Mouse (Mus musculus): Measurements from ENCODE around the gene Cd160. TPM values are rescaled to one million over a fixed set of nuclear protein-coding genes. Genes with fewer than 3 reads are reported as not detected.

The Cd160 gene
- total RNA-seq, 2 experiments from 2014 or later = not detected

DNA sequence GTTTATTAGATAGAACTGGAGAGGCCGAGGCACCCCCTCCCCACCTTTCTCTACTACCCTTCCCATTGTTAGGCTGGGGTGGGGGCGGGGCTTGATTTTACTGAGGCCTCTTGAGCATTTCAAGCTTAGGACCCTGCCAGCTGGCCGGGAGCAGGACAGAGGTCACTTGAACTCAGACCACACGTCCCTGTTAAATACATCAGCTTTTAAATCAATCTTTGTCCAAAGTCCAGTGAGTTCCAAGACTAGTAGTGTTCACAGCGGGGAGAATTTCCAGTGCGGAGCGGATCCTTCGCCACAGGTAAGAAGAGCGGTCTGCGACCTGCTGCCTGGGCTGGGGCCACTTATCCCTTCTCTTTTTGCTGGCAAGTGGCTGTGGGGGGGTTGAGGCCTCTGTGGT, 705 bp upstream of the Cd160 start:
- no peak for DNase-seq (ENCODE audit: low spot score in 2 of 2)

DNA sequence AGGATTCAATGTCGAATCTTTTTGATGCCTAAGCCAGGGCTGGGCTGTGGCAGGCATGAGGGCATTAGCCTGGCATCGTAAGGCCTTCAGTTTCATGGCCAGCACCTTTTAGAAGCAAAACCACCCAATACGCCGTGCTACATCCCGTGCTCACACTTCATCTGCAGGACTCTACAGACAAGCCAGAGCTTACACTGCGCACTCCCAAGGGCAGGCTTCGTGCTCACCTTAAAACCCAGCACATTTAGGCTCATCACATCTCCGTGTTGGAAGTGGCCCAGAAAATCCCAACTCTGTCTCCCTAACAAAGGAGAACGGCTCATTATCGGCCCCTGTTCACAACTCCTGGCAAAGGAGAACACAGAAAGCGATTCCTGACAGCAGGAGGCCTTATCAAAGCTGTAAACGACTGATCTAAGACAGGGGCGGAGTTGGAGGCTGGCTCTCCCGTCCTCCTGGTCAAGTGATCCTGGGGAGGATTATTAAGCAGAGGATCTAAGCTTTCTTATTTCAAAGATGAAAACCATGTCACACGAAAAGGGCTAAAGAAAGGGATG, 765 bp downstream of the Cd160 start:
- DNase-seq (ENCODE audit: low spot score in 2 of 2) = no peak

DNA sequence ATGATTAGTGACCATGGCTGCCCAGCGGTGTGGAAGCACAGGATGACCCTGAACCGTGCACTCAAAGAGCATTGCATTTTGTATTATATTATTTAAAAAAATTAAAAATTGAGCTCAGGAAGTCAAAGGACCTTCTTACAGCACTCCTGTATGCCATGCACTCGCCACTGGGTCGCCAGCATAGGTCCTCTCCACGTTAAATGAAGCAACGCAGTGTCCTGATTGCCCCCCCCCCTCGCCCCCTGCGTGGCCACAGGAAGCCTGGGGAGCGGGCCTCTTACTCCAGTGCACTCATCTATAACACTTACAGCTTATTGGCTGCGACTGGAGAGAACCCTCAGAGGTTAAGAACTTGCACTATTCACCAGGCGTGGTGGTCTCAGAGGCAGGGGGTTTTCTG, 3.9 kb downstream of the Cd160 start:
- DNase-seq (ENCODE audit: low spot score in 2 of 2) = no peak

DNA sequence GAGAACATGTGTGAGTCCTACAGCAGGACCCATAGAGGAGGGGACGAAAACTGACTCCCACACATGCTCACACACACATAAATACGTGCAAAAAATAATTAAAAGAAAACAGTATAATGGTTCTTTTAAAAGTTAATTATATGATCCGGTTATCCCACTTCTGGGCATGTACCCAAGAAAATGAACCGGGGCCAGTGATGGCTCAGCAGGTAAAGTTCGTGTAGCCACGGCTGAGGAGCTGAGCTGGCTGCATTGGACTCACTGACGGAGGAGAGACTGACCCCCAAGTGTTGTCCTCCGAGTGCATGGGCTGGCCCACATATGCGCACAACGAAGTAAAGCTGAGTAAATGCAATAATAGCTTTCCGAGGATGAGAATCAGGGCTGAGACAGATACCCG, 4.5 kb downstream of the Cd160 start:
- no peak for DNase-seq (ENCODE audit: low spot score in 2 of 2)

DNA sequence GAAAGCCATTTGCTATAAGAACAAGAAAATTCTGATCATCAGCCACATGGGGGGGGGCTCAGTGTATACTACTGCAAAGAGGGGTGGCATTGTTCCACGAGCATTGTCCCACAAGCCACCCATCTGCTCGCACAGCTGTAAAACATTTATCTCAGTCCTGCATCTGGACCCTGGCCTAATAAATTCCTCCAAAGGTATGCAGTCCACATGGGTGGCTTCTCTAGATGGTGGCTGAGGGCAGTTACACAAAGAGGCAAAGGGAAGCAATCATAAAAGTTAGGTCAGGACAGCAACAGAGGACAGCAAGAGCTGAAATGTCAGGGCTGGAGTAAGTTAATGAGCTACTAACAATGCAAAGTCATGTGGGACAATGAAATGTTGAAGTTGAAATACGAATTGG, 5.5 kb downstream of the Cd160 start:
- no peak for DNase-seq (ENCODE audit: low spot score in 2 of 2)

DNA sequence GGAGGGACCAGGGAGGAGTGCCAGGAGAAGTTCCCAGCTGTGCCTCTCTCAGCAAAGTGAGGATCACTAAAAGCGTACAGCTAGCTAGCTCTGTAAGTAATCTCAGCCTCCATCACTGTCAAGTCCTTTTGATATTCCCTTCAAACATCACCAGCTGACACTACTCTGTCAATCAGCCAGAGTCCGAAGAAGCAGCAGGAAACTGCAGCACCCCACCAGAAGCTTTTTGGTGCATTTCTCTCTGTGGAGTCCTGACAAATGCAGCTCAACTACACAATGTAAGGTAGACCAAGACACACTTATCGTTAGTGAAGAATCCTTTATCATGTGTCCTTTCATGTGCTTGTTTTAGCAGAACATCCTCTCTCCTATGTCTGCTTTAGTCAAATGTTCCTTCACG, 7.6 kb downstream of the Cd160 start:
- DNase-seq (ENCODE audit: low spot score in 2 of 2) = no peak

DNA sequence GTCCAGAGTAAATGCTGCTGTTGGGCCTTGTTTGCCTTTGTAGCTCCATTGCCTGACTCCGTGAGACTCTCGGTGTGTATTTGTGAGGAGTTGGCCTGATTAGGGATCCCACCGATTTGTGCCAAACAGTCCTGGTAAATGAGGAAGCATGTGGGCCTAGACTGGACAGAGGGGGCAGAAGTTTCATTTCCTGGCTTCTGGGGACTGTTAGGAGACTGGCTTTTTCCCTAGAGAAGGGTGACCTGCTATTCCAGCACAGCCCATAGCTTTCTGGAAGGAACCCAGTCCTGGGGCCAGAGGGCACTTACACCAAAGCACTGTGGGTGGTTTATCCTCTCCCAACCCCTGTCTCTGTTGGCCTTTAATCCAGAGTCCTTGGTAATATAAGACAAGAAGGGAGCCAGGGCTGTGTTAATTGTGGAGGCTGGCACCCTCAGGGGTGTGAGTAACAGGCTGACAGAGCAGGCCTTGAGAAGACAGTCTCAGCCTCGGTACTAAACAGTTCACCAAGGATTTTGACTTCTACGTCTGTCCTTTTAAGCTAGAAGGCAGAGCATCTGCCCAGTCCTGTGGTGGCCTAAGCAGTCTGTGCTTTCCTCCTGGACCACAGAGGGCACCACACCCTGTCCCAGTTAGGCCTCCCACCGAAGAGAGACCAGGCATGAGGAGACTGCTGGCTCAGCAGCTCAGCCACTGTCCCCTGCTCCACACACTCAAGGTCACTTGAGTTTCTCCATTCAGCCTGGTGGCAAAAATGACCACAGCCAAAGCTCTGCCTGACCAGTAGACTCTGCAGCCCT, 8.8 kb downstream of the Cd160 start:
- no peak for DNase-seq (ENCODE audit: low spot score in 2 of 2)

DNA sequence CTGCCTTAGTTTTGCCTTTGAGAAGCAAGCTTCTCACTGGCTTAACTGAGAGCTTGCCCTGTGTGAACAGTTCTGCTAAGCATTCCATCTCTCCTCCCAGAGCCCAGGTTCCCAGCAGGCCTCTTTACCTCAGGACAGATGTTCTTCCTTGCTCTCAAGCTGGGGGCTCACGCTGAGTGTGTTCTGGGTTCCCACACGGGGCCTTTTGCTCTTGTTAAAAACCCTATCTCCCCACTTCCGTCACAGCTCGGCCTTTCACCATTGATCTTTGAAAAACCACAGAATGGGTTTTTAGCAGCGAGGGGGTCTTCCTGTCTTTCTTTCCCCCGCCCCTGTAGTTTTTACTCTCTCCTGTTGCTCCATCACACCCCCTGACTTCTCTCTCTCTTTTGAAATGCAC, 14.8 kb downstream of the Cd160 start:
- no peak for DNase-seq (ENCODE audit: low spot score in 2 of 2)

DNA sequence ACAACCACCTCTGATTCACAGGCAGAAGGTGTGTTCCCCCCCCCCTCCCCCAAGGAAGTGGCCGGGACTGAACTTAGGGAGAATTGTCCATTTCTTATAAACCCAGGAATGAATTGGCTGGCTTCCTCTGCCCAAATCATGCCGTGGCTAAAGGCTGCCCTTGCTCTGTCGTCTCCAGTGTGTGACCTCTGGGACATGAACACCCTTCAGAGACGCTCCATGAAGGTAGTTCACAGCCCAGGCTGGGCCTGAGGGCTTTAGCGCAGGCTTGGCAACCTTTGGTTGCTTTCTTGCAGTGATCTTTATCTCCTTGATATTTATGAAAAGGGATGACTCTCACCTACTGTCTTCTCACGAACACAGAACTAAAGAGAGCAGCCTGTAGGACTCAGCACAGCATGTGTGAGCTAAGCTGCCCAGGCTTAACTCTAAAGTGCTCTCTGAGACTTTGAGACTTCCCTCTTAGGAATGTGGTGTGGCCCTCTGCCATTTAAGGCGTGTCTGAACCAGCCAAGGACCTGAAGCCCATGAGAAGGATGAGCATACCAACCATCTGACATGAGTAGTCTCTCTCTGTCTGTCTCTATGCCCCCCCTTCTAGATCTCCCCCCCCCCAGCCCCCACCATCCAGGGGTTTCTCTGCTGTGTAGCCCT, 15.4 kb downstream of the Cd160 start:
- DNase-seq (ENCODE audit: low spot score in 2 of 2) = no peak

DNA sequence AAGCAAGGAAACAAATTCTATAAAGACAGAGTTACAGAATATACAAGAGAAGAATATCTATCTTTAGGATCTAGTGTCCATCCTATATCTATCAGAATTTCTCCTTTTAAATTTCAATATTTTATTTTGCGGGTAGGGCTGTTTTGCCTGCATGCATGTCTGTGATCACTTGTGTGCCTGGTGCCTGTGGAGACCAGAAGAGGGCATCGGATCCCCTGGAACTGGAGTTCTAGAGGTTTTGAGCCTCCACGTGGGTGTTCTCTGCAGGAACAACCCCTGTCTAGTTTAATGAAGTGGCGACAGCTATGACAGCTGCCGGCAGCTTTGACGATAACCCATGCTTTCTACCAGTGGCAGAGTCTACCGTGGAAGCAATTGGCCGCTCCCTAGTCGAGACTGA, 16.0 kb downstream of the Cd160 start:
- DNase-seq (ENCODE audit: low spot score in 2 of 2) = peak; percentile 21 to 24

DNA sequence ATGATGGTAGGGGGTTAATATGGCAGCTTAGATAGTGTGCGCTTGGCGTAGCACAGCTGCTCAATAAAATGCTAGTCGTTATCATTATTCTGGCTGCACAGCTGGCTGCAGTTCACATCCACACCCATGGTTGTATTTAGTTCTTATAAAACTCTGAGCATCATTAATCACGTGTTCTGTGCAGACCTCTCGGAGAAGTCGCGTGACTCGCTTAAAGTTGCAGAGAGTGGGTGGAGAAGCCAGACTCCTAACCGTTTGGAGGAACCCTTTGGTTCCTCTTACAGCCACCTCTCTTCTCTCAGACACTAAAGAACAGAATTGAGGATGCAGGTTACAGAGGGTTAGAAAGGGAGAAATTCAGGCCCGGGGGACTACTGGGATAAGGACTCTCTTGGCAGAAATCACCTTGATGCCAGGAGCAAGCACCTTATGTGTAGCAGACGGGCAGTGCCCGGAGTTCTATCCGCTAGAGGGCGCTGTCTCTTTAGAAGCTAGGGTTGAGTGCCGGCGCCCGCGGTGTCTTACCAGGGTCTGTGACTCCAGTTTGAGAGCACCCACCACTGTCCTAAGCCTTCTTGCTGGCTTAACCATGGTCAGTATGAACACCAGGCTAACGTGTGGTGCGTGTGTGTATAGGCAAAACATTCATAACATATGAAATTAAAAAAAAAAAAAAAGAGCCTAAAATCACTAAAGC, 16.6 kb downstream of the Cd160 start:
- peak; percentile 75 to 92 for DNase-seq (ENCODE audit: low spot score in 2 of 2)

DNA sequence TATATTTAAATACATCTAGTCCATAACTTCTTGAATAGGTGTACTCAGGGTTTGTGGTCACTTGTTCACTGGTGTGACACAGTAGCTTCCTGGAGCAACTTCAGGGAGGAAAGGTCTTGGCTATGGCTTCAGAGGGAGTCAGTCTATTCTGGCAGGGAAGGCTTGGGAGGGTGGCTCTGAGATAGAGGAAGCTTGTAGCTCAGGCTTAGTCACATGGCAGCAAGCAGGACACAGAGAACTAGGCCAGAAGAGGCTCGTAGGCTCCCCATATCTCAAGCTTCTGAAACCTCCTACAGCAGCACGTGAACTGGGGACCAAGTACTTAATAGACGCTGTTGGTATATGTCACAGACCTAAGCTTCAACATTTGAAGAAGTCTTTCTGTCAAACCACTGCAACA, 17.9 kb downstream of the Cd160 start:
- no peak for DNase-seq (ENCODE audit: low spot score in 2 of 2)

DNA sequence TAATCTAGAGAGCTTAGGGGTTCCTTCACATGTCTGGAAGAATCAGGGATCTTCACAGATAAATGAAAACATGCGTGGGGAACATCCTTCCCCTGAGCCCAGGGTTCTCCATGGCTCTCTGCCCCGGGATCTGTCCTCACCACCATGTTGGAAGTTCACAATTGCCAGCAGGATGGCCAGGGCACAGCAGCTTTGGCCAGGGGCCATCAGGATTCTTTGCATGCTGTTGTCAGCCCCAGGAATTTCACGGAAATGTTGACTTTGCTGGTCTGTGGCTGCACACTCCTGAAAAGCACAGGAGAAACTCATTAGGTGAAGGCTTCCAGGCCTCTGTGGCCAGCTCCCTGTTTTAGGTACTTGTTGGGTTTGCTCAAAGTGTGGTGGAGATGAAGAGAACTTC, 20.5 kb downstream of the Cd160 start:
- no peak for DNase-seq (ENCODE audit: low spot score in 2 of 2)

DNA sequence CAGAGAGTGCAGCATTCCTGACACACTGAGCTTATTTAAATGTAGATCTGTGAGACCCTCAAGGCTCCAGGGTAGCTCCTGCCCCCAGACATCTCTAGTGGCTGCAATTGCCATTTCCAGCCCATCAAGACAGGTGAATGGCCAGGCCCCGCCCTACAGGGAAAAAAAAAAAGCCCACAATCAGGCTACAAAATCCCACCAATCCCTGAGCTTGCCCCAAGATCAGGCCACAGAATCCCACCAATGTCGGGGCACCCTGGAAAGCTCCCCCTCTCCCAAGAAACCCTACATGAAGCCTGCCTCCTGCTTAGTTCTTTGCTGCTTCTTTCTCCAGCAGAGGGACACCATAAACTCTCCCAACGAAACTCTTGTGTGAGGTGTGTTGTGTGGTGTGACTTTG, 21.0 kb downstream of the Cd160 start:
- DNase-seq (ENCODE audit: low spot score in 2 of 2) = no peak

DNA sequence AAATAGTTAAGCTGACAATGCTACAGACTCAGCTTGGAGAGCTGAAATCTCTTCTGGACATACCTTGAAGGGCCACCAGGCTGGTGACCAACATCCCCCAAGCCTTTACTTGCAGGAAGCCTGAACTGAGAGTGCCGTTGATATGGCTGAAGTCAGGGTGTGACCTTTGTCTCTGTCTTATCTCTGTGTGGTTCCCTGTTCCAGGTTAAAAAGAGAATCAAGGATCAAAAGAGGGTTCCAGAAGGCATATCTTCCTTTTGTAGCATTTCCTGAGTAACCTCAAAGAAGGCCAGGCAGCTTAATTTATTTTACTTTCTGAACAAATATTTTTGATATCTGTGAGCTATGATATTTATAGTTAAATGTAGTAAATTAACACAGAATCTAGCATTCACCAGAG, 26.9 kb downstream of the Cd160 start:
- no peak for DNase-seq (ENCODE audit: low spot score in 2 of 2)

DNA sequence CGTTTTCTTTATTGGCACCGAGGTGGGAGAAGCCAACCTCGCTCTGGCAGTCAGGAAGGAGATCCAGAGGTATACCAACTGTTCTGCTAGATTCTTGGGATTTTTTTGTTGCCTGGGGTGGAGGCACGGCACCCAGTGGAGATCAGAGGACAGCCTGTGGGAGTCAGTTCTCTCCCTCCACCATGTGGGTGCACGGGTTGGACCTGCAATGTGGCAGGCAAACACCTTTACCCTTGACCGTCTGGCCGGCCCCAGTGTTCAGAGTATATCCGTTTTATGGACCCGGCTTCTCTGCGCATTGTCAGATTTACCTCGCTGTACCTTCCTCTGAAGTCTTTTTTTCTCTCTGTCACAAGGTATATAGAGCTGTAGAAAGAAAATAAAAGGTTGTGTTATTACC, 28.9 kb downstream of the Cd160 start:
- no peak for DNase-seq (ENCODE audit: low spot score in 2 of 2)

DNA sequence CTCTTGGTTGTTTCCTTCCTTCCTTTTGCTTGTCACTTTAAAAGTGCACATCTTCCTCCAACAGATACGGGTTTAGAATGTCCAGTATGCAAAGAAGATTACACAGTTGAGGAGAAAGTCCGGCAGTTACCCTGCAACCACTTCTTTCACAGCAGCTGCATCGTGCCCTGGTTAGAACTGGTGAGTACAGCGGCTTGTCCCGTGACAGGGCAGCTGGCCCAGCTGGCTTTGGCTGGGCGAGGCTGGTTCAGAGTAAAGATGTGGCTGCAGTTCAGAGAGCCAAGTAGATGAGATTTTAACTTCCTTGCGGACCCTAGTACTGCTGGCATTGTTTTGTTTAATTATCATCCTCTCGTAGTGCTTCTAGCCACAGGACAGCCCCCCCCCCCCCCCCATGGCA, 40.6 kb downstream of the Cd160 start:
- DNase-seq (ENCODE audit: low spot score in 2 of 2) = no peak

DNA sequence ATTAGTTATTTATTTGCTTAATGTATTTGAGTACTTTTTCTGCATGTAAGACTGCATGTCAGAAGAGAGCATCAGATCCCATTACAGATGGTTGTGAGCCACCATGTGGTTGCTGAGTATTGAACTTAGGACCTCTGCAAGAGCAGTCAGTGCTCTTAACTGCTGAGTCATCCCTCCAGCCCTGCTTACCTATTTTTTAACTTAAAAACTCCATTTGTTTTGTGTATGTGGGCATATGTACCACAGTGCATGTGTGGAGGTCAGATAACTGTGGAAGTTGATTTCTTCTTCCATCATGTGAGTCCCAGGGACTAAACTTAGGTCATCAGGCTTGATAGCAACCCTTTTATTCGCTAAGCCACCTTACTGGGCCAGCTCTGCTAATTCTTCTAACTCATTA, 41.4 kb downstream of the Cd160 start:
- DNase-seq (ENCODE audit: low spot score in 2 of 2) = no peak

DNA sequence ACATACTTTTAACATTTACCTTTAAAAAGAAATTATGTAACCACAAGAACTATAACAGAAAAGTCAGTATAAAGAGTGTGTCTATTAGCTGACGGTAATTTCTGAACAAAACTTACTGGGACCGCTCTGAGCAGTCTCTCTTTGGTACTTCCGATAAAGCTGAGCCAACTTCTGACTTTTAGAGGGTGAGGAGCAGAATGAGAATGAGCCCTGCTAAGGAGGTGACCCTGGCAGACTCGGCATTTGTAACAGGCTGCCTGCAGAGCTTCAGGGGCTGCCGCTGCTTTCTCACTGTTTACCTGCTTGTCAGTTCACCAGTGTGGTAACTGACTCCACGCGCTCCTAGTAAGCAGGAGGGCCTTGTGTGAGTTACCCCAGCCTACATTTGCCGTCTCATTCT, 46.9 kb downstream of the Cd160 start:
- DNase-seq (ENCODE audit: low spot score in 2 of 2) = no peak

DNA sequence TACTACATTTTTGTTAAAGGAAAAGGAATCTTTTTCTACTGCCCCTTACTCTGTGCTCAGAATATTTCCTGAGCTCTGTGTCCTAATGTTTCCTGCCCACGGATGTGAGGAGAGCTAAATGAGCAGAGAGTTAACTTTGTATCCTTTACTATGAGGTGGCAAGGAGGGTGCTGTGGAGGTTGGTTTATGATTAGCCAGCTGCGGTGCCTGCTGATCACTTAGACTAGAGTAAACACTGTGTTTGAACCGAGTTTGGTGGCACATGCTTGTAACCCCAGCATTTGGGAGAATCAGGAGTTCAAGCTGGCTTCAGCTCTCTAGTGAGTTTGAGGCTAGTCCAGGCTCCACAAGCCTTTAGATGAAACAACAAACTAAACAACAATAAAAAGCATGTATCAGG, 52.0 kb downstream of the Cd160 start:
- no peak for DNase-seq (ENCODE audit: low spot score in 2 of 2)

DNA sequence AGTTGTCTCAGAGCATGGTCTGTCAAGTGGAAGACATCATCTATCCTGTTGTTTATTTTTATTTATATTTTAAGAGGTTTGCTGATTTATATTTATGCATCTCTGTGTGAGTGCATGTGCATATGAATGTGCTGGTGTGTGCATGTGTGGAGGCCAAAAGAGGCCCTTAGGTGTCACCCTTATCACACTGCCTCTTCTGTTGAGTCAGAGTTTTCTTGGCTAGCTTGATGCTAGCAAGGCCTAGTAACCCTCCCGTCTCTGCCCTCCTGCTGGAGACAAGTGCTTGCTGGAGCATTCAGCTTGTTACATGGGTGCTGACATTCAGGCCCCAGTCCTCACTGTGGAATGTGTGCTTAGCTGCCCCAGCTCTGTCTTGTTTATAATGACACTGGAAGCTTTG, 56.2 kb downstream of the Cd160 start:
- no peak for DNase-seq (ENCODE audit: low spot score in 2 of 2)

DNA sequence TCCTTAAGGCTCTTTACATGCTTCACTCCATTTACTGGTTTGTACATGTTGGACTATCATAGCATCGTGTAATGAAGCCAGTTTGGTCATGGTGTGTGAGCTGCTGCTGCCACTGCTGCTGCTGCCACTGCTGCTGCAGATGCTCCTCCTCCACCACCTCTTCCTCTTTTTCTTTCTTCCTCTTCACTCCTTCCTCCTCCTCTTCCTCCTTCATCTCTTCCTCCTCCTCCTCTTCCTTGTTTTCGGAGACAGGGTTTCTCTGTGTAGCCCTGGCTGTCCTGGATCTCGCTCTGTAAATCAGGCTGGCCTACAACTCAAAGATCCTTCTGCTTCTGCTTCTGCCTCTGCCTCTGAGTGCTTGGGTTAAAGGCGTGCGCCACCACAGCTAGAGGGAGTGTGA, 59.2 kb downstream of the Cd160 start:
- no peak for DNase-seq (ENCODE audit: low spot score in 2 of 2)
